Mouse (Mus musculus): ENCODE data around the gene Opn3. TPM values are rescaled to one million over a fixed set of nuclear protein-coding genes. Genes with fewer than 3 reads are reported as not detected.

Gene Opn3
- total RNA-seq, 1 experiment from 2014 or later, result 0.29 TPM

- no peak for ATAC-seq (replicated peaks; ENCODE audit: insufficient number of reproducible peaks, low FRiP score, low TSS enrichment, poor library complexity, severe bottlenecking)
These were observed 77.6 kb downstream of the Opn3 start for GRCm38 (mm10) chr1:175614992-175615391.

Other genes starting within 250 kb of the Opn3 start
- not detected in 3 replicates for gene Rgs7, start 200.3 kb downstream of the Opn3 start, total RNA-seq (2017)
- 7.5 to 16.0 TPM (median 10.7 TPM) in 3 replicates for gene Kmo, start 72.4 kb downstream of the Opn3 start, total RNA-seq (2017)
- gene Fh1, start 67.1 kb downstream of the Opn3 start, total RNA-seq (2017), result 35.9 to 46.8 TPM (median 37.1 TPM) in 3 replicates
- gene Chml, start 125 bp upstream of the Opn3 start, total RNA-seq (2017), result 11.2 to 13.9 TPM (median 13.0 TPM) in 3 replicates
- gene Wdr64, start 5.8 kb upstream of the Opn3 start, total RNA-seq (2017), result not detected in 3 replicates
- 1.1 to 5.4 TPM (median 1.3 TPM) in 3 replicates for gene Exo1, start 187.8 kb upstream of the Opn3 start, total RNA-seq (2017)
- not detected in 3 replicates for gene Gm38100, start 227.6 kb upstream of the Opn3 start, total RNA-seq (2017)